Mouse (Mus musculus) kidney, adult 2 months (tissue): ENCODE data around the gene Ephb6.

Experiments used
- CTCF ChIP-seq: fragments of 200-500 bp; conservative IDR thresholded peaks from 2 replicates; pipeline ENCODE4 v1.5.1; 2011; ENCODE audit warnings: low read depth, mild to moderate bottlenecking, control low read depth, low read length, moderate library complexity, mixed read lengths; ENCODE audit not compliant: insufficient read depth, insufficient read length
- POLR2A ChIP-seq: fragments of 200-500 bp; IDR thresholded peaks from one replicate; pipeline ENCODE4 v1.6.1; 2011; ENCODE audit warnings: low read depth, low read length, control low read depth

- TF ChIP-seq CTCF = no peak
- no peak for TF ChIP-seq POLR2A
These were observed 46.0 kb upstream of the Ephb6 start for GRCm38 (mm10) chr6:41559331-41559730.
